Mouse (Mus musculus): ENCODE measurements around the gene Mtmr3.

The Mtmr3 gene

DNA sequence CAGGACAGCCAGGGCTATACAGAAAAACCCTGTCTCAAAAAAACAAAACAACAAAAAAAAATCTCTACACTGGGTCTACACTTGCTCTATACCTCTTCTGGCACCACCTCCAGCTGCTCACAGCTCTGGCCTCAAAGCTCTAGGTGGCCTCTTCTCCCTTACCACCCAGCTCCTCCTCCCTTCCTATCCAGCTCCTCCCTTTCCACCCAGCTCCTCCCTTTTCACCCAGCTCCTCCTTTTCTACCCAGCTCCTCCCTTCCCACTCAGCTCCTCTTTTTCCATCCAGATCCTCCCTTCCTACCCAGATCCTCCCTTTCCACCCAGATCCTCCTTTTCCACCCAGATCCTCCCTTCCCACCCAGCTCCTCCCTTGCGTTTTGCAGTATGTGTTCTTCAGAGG, 127.2 kb downstream of the Mtmr3 start:
- CTCF ChIA-PET = no interaction called here

DNA sequence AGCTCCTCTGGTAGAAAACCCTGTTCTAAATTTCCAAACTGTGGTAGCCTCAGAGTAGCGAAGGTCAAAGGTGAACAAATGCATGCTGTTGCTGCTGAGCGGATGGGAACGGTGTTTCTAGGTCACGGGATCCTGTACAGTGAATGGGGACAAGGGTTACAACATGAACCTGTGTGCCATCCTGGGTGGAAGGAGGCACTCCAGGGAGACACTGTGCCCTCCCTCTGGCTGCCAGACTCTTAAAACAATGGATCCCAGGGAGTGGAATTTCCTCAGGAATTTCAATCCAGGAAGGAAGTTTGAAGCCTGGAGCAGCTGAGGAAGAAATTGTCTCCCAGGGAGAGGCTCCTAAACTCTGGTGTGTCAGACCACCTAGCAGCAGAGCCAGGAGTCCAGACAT, 128.5 kb downstream of the Mtmr3 start:
- CTCF ChIA-PET = no interaction called here

- CTCF ChIA-PET = no interaction called here
These were observed 130.0 kb downstream of the Mtmr3 start for GRCm38 (mm10) chr11:4464616-4465015.

DNA sequence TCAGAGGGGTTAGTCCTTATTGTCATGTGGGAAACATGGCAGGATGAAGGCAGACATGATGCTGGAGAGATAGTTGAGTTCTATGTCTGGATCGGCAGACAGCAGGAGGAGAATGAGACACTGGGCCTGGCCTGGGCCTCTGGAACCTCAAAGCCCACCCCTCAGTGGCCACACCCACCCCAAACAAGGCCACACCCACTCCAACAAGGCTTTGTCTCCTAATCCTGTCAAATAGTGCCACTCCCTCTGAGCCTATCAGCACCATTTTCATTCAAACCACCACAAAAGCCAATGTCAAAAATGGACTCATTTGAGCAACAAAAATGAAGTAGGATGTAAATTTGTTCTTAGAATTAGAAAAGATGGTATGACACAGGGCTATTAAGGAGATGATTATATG, 130.5 kb downstream of the Mtmr3 start:
- CTCF ChIA-PET = no interaction called here

GRCm38 (mm10) chr11:4462868-4463267, 131.8 kb downstream of the Mtmr3 start:
- CTCF ChIA-PET = no interaction called here

DNA sequence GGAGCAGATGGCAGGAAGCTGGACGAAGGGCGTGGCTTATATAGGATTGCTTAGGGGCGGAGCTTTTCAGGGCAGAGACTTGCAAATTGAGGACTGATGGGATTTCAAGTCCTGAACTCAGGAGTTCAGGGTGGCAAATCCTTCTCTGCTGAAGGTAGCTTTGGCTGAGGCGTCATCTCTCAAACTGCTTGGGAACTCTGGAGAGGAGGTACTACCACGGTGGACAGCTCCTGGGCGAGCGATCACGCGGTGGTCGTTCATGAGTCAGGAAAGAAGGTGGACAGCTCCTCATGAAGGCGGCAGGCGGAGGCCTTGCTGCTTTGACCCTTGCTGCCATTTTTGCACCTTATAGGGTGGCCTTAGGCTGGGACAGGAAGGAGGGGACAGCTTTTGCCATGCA, 133.5 kb downstream of the Mtmr3 start:
- CTCF ChIA-PET = no interaction called here

GRCm38 (mm10) chr11:4460615-4461014, 134.0 kb downstream of the Mtmr3 start:
- CTCF ChIA-PET = no interaction called here

DNA sequence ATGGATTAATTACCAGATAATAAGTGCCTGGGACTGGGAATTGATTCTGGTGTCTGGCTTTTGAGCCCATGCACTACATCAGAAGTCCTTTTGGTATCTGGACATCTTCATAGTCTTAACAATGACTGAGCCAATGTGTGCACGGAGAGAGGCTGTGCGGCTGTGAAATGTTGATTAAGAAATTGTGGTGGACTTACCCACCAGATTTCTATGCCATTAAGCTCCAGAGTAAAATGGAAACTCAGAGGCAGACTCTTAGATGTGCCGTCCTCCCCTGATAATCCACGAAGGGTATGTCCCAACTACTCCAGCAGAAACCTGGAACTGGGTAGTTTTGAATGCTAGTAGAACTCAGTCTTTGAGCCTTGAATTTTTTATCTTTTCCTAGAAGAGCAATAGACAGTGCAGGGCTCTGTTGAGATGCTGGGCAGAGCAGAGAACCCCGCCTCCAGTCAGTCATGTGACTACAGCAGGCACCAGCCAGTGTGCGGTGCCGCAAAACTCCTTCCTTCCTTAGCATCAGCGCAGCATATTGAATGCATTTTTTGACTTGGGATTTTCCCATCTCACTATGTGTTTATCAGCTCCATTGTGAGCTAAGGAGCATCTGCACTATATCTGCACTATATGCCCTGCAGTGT, 139.6 kb downstream of the Mtmr3 start:
- CTCF ChIA-PET = no interaction called here

GRCm38 (mm10) chr11:4452467-4453184, 142.0 kb downstream of the Mtmr3 start:
- CTCF ChIA-PET = no interaction called here

DNA sequence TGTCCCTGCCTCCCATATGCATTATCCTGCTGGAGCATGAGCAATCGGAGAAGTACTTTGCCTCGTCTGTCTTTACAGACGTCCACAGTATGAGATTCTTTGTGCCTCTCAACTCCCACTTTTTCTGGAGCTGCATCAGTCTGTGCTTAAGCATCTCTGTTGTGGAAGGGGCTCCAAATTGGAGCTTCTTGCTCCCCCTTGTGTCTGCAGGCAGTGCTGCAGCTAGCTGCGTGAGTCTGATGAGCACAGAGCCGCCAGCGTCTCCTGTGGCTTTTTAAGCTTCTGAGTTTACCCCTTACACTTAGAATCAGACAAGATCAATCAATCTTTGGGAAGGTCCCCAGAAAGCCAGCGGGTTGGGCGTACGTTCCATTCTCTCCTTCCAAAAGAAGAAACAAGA, 143.5 kb downstream of the Mtmr3 start:
- CTCF ChIA-PET = interaction anchor here (1.4 to 1.8 kb wide), 2 partner anchors 191 to 193 kb away, joined by 6 to 15 read pairs; no protein-coding TSS in a partner anchor

GRCm38 (mm10) chr11:4446195-4446868, 148.3 kb downstream of the Mtmr3 start:
- CTCF ChIA-PET = no interaction called here

DNA sequence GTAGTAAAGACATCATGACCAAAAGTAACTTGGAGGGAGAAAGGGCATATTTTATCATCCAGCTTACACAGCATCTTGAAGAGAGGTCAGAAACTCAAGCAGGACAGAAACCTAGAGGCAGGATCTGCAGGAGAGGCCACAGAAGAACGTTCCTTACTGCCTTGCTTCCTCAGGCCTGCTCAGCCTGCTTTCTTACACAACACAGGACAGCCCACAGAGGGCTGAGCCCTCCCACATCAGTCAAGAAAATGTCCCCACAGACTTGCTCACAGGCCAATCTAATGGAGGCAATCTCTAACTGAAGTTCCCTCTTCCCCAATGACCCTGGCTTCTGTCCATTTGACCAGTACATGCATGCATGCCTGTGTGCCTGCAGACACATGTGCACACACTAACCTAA, 152.4 kb downstream of the Mtmr3 start:
- CTCF ChIA-PET = no interaction called here

- CTCF ChIA-PET = no interaction called here
These were observed 153.7 kb downstream of the Mtmr3 start, which contains the start of gene Hormad2 for GRCm38 (mm10) chr11:4440978-4441377. Gene Hormad2, minus strand, starts transcription at chr11:4441105.

- CTCF ChIA-PET = interaction anchor here (0.7 kb wide), 1 partner anchor 385 kb away, joined by 11 read pairs; no protein-coding TSS in a partner anchor
These were observed 156.5 kb downstream of the Mtmr3 start for GRCm38 (mm10) chr11:4438211-4438610.

DNA sequence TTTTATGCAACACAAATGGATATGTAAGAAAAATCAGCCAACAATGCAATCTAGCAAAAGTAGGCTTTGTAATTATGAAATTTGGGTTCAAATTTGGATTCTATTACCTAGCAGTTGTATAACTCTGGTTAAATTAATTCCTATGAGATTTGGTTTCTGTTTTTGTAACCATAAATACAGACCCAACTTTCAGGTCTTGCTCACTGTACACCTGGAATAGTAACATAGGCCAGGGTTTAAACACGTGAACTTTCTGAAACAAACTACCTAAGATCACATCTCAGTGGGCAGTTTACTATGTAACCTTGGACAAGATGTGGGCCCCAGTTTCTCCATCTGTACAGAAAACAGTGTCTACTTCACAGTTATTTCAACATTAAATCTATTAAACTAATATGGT, 157.3 kb downstream of the Mtmr3 start:
- CTCF ChIA-PET = no interaction called here

DNA sequence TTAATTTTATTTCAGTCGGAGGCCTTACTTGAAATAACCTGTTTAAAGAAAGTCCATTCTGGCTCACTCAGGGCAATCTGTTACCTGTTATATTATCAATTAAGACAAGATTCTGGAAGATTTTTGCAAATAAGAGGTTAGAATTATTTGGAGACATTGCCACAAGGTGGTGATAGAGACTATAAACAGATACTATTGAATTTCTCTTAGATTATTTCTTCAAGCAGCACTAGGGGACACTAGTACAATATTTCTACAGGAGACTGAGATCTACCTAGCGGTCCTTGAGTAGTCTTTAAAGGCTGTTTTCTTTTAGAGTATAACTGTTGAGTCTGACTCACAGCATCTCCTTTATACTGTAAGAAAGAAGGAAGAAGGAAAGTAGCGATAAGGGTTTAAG, 158.0 kb downstream of the Mtmr3 start:
- CTCF ChIA-PET = no interaction called here

DNA sequence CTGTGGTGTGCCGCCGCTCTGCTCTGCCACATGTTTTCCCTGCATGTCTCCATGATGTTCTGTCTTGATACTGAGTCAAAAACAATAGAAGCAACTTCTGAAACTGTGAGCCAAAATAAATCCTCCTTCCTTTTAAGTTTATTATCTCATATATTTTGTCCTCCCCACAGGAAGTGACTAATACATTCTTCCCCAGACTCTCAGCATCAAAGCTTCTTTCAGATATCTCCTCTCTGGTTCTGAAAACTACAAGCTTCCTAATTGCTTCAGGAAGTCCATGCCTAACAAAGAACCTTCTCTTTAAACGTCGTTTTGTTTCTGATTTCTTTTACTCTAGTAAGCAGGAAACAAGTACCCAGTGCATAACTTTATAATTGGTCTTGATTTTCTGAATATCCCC, 160.2 kb downstream of the Mtmr3 start:
- CTCF ChIA-PET = no interaction called here

Measured in spleen, embryonic (tissue).